Mouse (Mus musculus) cerebellum, adult 2 months (tissue): ENCODE measurements around the gene Qpct.

Source experiments
- CTCF ChIP-seq: fragments of 200-500 bp; IDR thresholded peaks from 2 replicates; pipeline ENCODE4 v1.5.1; 2011; ENCODE audit warnings: low read depth, mild to moderate bottlenecking, control low read depth, low read length, moderate library complexity, borderline replicate concordance; ENCODE audit not compliant: insufficient read depth
- POLR2A ChIP-seq: fragments of 200-500 bp; IDR thresholded peaks from 2 replicates; pipeline ENCODE4 v1.6.1; 2011; ENCODE audit warnings: low read length, control low read depth, borderline replicate concordance; ENCODE audit not compliant: insufficient read depth

DNA sequence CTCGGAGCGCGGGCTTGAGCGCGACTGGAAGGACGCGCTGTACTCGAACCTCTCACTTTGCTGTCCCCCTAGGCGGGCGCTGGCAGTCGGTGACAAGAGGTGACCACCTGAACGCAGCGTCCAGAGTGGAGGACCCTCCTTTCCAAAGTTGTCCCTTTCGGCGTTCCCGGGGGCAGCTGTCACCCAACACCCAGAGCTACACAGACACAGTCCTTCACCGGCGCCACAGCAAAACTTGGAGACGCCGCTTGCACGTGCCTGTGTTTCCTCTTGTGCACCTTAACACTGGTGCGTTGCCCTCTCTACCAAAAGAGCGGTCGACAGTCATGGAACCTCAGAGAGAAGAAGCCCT, 30.7 kb upstream of the Qpct start:
- TF ChIP-seq CTCF, result no peak
- TF ChIP-seq POLR2A, result no peak
